Mouse (Mus musculus): Measurements from ENCODE around the gene Sec13. TPM values are rescaled to one million over a fixed set of nuclear protein-coding genes. Genes with fewer than 3 reads are reported as not detected.

The Sec13 gene
- polyA plus RNA-seq, 1 experiment from 2014 or later = 256 TPM

- no peaks in the 10 kb centered on the region for H3K9me3 ChIP-seq (replicated peaks)
- peaks cover 16% of the 10 kb centered on the region for H3K36me3 ChIP-seq (ENCODE audit: poor library complexity, severe bottlenecking)
- peak within 1 kb of the TSS; percentile 73 for H3K4me3 ChIP-seq
- no peaks in the 10 kb centered on the region for H3K27me3 ChIP-seq
- WGBS = under 1% methylated on average over 39 of the region's 58 CpGs
- peak within 1 kb of the TSS; percentile 84 for H3K9ac ChIP-seq
- H3K27ac ChIP-seq = peak within 1 kb of the TSS; percentile 80
- peaks cover 34% of the 10 kb centered on the region for H3K4me1 ChIP-seq
- ATAC-seq = peak; percentile 100
- H3K4me2 ChIP-seq = peak within 1 kb of the TSS; percentile 98
Observed at GRCm38 (mm10) chr6:113696582-113697221, 43.8 kb downstream of the Sec13 start, which contains the start of gene Tatdn2. Gene Tatdn2, plus strand, starts transcription at chr6:113697050.

DNA sequence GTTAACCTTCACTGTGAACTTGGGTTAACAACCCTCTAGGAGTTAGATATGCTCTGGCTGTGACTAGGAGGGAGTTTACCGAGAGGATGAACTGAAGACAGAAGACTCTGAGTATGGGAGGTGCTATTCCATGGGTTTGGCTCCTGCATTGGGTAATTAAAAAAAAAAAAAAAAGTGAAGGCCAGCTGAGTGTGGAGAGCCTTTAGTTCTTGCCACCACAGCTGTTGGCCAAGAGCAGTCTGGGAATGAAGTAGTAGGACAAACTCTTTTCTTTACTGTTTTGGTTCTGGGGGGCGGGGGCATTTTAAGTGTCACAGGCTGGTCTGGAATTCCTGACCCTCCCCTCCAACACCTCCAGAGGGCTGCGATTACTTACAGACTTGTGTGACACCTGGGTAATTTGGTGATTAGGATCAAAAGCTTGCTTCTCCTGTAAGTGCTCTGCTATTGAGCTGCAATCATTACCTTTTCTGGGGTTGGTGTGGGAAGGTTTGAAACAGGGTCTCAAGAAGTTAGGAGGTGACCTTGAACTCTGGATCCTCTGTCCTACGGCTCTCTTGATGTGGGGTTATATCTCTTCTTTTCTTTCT is 44.7 kb downstream of the Sec13 start:
- no peaks in the 10 kb centered on the region for H3K27me3 ChIP-seq
- H3K36me3 ChIP-seq (ENCODE audit: poor library complexity, severe bottlenecking) = peaks cover 10% of the 10 kb centered on the region; the same call in 1 of the 2 replicates
- H3K4me2 ChIP-seq = peak overlapping the region; percentile 98
- H3K4me1 ChIP-seq = peaks cover 34% of the 10 kb centered on the region
- no peak overlapping the region for H3K9ac ChIP-seq
- no peak overlapping the region for H3K27ac ChIP-seq
- WGBS = 88% methylated on average over 4 of the region's 4 CpGs
- ATAC-seq = no peak
- no peaks in the 10 kb centered on the region for H3K9me3 ChIP-seq (replicated peaks)
- H3K4me3 ChIP-seq = peak overlapping the region; percentile 73

DNA sequence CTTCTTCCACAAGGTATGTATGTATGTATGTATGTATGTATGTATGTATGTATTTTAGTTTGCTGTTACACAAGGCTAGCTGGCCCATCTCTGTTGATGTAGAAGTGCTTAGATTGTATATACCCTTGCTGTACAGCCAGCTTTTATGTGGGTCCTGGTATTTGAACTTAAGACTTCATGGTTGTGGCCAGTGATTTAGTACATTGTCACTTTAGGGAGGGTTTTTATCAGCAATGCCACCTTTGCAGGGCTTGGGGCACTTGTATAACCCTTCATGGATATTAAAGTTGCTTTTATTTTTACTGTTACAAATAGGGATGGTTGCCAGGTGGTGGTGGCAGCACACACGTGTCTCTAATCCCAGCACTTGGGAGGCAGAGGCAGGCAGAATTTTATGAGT is 45.3 kb downstream of the Sec13 start:
- Histone ChIP-seq H3K9ac (no peak overlapping the region), H3K27me3 (no peaks in the 10 kb centered on the region), H3K4me3 (no peak overlapping the region), H3K27ac (no peak overlapping the region), H3K36me3 (ENCODE audit: poor library complexity, severe bottlenecking) (peaks cover 7% of the 10 kb centered on the region; the same call in 1 of the 2 replicates), H3K4me2 (no peak overlapping the region), H3K4me1 (peaks cover 33% of the 10 kb centered on the region), H3K9me3 (replicated peaks) (no peaks in the 10 kb centered on the region)
- ATAC-seq = no peak
- WGBS = 61% methylated on average over 1 of the region's 1 CpGs

- H3K36me3 ChIP-seq (ENCODE audit: poor library complexity, severe bottlenecking) = no peaks in the 10 kb centered on the region
- H3K4me1 ChIP-seq = peaks cover 14% of the 10 kb centered on the region
- no peaks in the 10 kb centered on the region for H3K27me3 ChIP-seq
- no peak overlapping the region for H3K27ac ChIP-seq
- H3K4me2 ChIP-seq = no peak overlapping the region
- no peak overlapping the region for H3K4me3 ChIP-seq
- H3K9me3 ChIP-seq (replicated peaks) = no peaks in the 10 kb centered on the region
- ATAC-seq = no peak
- no peak overlapping the region for H3K9ac ChIP-seq
- WGBS = 93% methylated on average over 5 of the region's 5 CpGs
Observed at GRCm38 (mm10) chr6:113693377-113693776, 47.2 kb downstream of the Sec13 start.

DNA sequence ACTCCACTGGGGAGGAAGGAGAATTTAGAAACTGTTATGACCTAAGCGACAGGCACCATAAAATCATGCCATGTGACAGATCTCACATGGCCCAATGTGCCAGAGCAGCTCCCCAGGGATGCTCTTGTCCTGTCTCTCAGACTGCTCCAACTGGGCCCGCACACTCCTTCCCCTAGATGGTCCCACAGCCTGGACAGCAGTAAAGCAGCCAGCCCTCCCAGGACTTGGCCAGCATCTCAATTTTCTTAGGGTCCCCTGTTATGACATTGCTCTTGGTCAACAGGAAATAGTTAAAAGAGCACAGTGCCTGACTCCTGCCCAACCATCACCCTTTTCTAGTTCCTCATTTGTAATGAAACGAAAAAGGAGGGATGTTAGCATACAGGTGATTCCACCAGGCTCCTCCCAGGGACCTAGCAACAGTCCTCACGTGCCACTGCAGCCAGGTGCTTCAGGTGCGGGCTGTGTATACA is 47.8 kb downstream of the Sec13 start:
- Histone ChIP-seq H3K9ac (no peak overlapping the region), H3K36me3 (ENCODE audit: poor library complexity, severe bottlenecking) (no peaks in the 10 kb centered on the region), H3K27ac (no peak overlapping the region), H3K9me3 (replicated peaks) (no peaks in the 10 kb centered on the region), H3K4me1 (peaks cover 7% of the 10 kb centered on the region), H3K4me2 (no peak overlapping the region), H3K27me3 (no peaks in the 10 kb centered on the region), H3K4me3 (no peak overlapping the region)
- no peak for ATAC-seq
- 84% methylated on average over 5 of the region's 5 CpGs for WGBS

DNA sequence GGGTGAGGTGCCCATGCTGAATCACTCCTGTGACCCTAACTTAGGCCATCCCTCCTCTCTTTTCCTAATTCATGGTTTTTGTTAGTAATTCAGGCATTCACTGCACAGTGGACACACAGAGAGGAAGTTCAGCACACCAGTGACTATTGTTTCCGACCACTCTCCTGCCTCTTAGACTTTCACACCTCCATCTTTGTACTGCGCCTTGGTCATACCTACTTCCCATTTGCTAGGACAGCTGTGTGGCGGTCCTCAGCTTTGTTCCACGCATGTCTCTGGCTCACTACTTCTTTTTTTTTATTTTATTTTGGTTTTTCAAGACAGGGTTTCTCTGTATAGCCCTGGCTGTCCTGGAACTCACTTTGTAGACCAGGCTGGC is 49.5 kb downstream of the Sec13 start:
- Histone ChIP-seq H3K36me3 (ENCODE audit: poor library complexity, severe bottlenecking) (no peaks in the 10 kb centered on the region), H3K27ac (0 out of 2 replicates have a peak overlapping the region, but pooled peaks have one; percentile 40), H3K9ac (peak overlapping the region; percentile 26; the same call in 1 of the 2 replicates), H3K27me3 (no peaks in the 10 kb centered on the region), H3K4me2 (no peak overlapping the region), H3K9me3 (replicated peaks) (no peaks in the 10 kb centered on the region), H3K4me3 (no peak overlapping the region), H3K4me1 (peaks cover 2% of the 10 kb centered on the region)
- ATAC-seq = no peak
- 86% methylated on average over 4 of the region's 4 CpGs for WGBS

DNA sequence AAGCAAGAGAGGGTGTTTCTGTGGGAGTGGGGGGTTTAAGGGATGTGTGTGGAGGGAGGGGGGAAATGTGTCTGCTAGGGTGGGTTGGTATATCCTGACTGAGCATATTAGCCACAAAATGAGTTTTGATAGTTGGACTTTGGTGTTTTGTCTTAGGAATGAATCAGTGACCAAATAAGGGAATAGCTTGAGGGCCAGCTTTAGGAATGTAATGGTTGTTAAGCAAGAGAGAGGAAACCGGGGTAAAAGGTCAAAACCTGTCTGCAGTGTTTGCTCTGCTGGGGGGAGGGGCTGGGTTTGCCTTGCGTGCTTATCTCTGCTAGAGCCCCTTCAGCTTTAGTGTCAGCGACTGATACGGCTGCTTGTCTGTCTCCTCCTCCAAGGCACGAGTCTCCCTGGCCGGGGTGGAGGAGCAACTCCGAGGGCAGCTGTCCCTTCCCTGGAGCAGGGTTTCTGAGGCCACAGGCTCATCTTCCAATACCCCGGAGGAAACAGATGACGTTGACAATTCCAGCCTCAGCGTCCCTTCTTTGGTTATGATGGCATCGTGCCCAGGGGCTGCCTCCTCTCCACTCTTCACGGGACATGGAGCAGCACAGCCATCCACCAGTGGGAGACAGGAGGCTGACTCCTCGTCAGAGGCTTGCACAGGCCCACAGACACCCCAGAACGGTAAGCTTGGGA is 50.0 kb downstream of the Sec13 start:
- Histone ChIP-seq H3K9ac (peak overlapping the region; percentile 26; the same call in 1 of the 2 replicates), H3K9me3 (replicated peaks) (no peaks in the 10 kb centered on the region), H3K27ac (0 out of 2 replicates have a peak overlapping the region, but pooled peaks have one; percentile 40), H3K4me1 (no peaks in the 10 kb centered on the region), H3K4me2 (no peak overlapping the region), H3K27me3 (no peaks in the 10 kb centered on the region), H3K4me3 (no peak overlapping the region), H3K36me3 (ENCODE audit: poor library complexity, severe bottlenecking) (no peaks in the 10 kb centered on the region)
- no peak for ATAC-seq
- 23% methylated on average over 14 of the region's 14 CpGs for WGBS

- H3K4me1 ChIP-seq = no peaks in the 10 kb centered on the region
- H3K4me2 ChIP-seq = no peak overlapping the region
- H3K27me3 ChIP-seq = no peaks in the 10 kb centered on the region
- ATAC-seq = no peak
- no peaks in the 10 kb centered on the region for H3K36me3 ChIP-seq (ENCODE audit: poor library complexity, severe bottlenecking)
- no peaks in the 10 kb centered on the region for H3K9me3 ChIP-seq (replicated peaks)
- H3K4me3 ChIP-seq = no peak overlapping the region
- H3K9ac ChIP-seq = 0 out of 2 replicates have a peak overlapping the region, but pooled peaks have one; percentile 26
- H3K27ac ChIP-seq = no peak overlapping the region
- WGBS = 42% methylated on average over 7 of the region's 7 CpGs
Observed at GRCm38 (mm10) chr6:113690008-113690399, 50.5 kb downstream of the Sec13 start.

GRCm38 (mm10) chr6:113686551-113687125 is 53.9 kb downstream of the Sec13 start:
- WGBS = 48% methylated on average over 8 of the region's 8 CpGs
- Histone ChIP-seq H3K4me1 (no peaks in the 10 kb centered on the region), H3K36me3 (ENCODE audit: poor library complexity, severe bottlenecking) (no peaks in the 10 kb centered on the region), H3K4me2 (no peak overlapping the region), H3K9ac (no peak overlapping the region), H3K9me3 (replicated peaks) (no peaks in the 10 kb centered on the region), H3K4me3 (no peak overlapping the region), H3K27me3 (no peaks in the 10 kb centered on the region), H3K27ac (no peak overlapping the region)
- no peak for ATAC-seq

- Histone ChIP-seq H3K9me3 (replicated peaks) (no peaks in the 10 kb centered on the region), H3K4me1 (no peaks in the 10 kb centered on the region), H3K4me2 (no peak overlapping the region), H3K4me3 (no peak overlapping the region), H3K27ac (no peak overlapping the region), H3K27me3 (no peaks in the 10 kb centered on the region), H3K36me3 (ENCODE audit: poor library complexity, severe bottlenecking) (no peaks in the 10 kb centered on the region), H3K9ac (no peak overlapping the region)
- ATAC-seq = no peak
- 90% methylated on average over 10 of the region's 10 CpGs for WGBS
Observed at GRCm38 (mm10) chr6:113683081-113683825, 57.3 kb downstream of the Sec13 start.

DNA sequence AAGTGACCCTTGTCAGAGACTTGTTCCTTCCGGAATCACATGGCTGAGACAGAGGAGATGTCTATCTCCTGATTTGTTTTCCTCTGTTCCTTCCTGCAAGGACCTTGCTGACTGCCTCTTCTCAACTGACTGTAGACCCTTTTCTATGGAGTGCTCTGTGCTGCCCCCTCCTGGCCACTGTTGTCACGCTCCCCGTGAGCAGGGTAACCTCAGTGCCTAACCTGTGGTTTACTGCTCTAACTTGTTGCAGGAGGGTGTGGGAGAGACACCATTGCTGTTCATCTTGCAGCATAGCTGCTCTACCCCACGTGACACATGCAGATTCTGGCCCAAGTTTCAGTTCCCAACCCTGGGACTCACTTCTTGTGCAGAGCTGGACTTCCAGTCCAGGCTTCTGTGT is 59.3 kb downstream of the Sec13 start:
- H3K36me3 ChIP-seq (ENCODE audit: poor library complexity, severe bottlenecking) = no peaks in the 10 kb centered on the region
- no peak overlapping the region for H3K4me2 ChIP-seq
- no peaks in the 10 kb centered on the region for H3K9me3 ChIP-seq (replicated peaks)
- WGBS = 17% methylated on average over 4 of the region's 4 CpGs
- H3K4me3 ChIP-seq = no peak overlapping the region
- H3K27ac ChIP-seq = no peak overlapping the region
- H3K9ac ChIP-seq = no peak overlapping the region
- H3K4me1 ChIP-seq = no peaks in the 10 kb centered on the region
- H3K27me3 ChIP-seq = no peaks in the 10 kb centered on the region
- ATAC-seq = peak; percentile 33; the same call in 1 of the 2 replicates
